Mouse (Mus musculus) heart, embryonic 13.5 days (tissue): Measurements from ENCODE around the gene Nudt9. TPM values are rescaled to one million over a fixed set of nuclear protein-coding genes. Genes with fewer than 3 reads are reported as not detected.

ENCODE experiments used
- ATAC-seq: fragments of 200-750 bp; cut with Nextera tagmentation; 2 replicates; pipeline ENCODE4 v1.8.0; 2017; ENCODE audit warnings: moderate TSS enrichment; ENCODE audit not compliant: insufficient number of reproducible peaks, low FRiP score, low TSS enrichment; ENCODE audit errors: extremely low read depth
- H3K27ac ChIP-seq: fragments of 300-500 bp; sonication (generic); replicated peaks from 2 replicates; pipeline ENCODE4 v1.5.1; 2015; ENCODE audit warnings: moderate library complexity, mild to moderate bottlenecking, inconsistent platforms
- H3K27me3 ChIP-seq: fragments of 300-500 bp; sonication (generic); replicated peaks from 2 replicates; pipeline ENCODE4 v1.6.1; 2015; ENCODE audit warnings: mild to moderate bottlenecking, inconsistent platforms
- H3K36me3 ChIP-seq: fragments of 300-500 bp; sonication (generic); 2 replicates; pipeline ENCODE4 v1.6.1; 2015; ENCODE audit warnings: mild to moderate bottlenecking, inconsistent platforms
- H3K4me1 ChIP-seq: fragments of 300-500 bp; sonication (generic); 2 replicates; pipeline ENCODE4 v1.6.1; 2015; ENCODE audit warnings: inconsistent platforms
- H3K4me2 ChIP-seq: fragments of 300-500 bp; sonication (generic); 2 replicates; pipeline ENCODE4 v1.6.1; 2015; ENCODE audit warnings: inconsistent platforms, mild to moderate bottlenecking, moderate library complexity
- H3K4me3 ChIP-seq: fragments of 300-500 bp; sonication (generic); 2 replicates; pipeline ENCODE4 v1.5.1; 2015; ENCODE audit warnings: moderate library complexity, mild to moderate bottlenecking, inconsistent platforms
- H3K9ac ChIP-seq: fragments of 300-500 bp; sonication (generic); 2 replicates; pipeline ENCODE4 v1.6.1; 2015; ENCODE audit warnings: inconsistent platforms, mild to moderate bottlenecking, moderate library complexity
- H3K9me3 ChIP-seq: fragments of 300-500 bp; sonication (generic); 2 replicates; pipeline ENCODE4 v1.6.1; 2016; ENCODE audit warnings: inconsistent platforms
- WGBS: fragments of 180-500 bp; shearing (Covaris S2); methylation state at CpG from one replicate; pipeline ENCODE4 v1.1.7; 2015; ENCODE audit warnings: mixed read lengths; 5-methylcytosine and 5-hydroxymethylcytosine counted together
- polyA plus RNA-seq: library from polyadenylated mRNA; unstranded; fragments of >200 nt; fragmentation: Nextera tagmentation; extraction: Ambion mirVana; gene quantifications from 2 replicates; pipeline ENCODE4 v1.2.1, GENCODE M21; 2015

Gene Nudt9
- polyA plus RNA-seq, 1 experiment from 2014 or later: 53.7 TPM

DNA sequence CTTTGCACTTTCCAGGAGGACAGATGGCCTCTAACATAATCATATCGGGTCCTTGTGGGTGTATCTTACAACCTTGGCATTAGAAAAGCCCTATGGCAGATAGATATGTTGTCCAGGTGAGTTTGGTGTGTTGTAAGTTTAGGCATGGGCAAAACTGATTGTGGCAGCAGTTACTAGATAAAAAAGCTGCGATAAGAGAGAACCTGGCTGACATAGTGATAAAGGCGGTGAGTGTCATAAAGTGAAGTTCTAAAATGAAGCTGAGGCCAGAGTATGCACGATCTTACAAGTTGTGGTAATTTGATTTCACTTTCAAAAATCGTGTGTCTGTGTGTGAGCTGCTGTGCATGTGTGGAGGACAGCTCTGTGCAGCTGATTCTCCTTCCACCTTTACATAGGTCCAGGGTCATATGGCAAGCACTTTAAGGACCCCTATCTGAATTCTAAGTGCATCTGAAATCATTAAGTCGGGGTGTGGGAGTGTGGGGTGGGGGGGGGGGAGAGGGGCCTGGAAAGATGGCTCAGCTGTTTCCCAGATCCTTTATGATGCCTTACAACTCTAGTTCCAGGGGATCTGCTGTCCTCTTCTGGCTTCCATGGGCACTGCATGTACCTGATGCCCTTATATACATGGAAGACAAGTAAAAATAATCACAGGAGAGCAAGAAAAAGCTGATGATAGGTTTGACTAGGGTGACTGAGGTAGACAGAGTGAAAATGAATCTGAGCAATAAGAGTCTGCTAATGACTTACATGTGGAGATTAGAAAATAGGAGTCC lies 6.8 kb upstream of the Nudt9 start:
- 56% methylated on average over 6 of the region's 6 CpGs for WGBS
- H3K36me3 ChIP-seq: no peaks in the 10 kb centered on the region
- no peak overlapping the region for H3K9ac ChIP-seq
- H3K4me2 ChIP-seq: no peak overlapping the region
- no peaks in the 10 kb centered on the region for H3K9me3 ChIP-seq
- H3K27ac ChIP-seq: no peak overlapping the region
- H3K27me3 ChIP-seq: no peaks in the 10 kb centered on the region
- H3K4me3 ChIP-seq: no peak overlapping the region
- ATAC-seq: no peak
- peaks cover 17% of the 10 kb centered on the region for H3K4me1 ChIP-seq

DNA sequence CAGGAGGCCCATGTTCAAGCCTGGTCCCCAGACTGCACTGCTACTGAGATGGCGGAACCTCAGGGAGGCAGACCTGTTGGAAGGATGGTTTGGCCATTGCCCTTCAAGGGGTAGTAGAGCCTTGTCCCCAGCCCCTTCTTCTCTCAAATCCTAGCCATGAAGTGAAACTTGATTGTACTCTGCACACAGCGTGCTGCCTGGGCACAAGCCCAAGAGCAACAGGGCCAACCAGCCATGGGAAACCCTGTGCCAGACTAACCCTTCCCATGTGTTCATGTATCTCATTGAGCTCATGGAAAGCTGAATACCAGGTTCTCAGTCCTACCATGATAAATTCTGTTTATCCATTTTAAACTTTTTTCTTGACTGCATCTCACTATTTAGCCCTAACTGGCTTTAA lies 3.2 kb upstream of the Nudt9 start:
- H3K27ac ChIP-seq: peak overlapping the region; percentile 66
- H3K4me2 ChIP-seq: no peak overlapping the region

DNA sequence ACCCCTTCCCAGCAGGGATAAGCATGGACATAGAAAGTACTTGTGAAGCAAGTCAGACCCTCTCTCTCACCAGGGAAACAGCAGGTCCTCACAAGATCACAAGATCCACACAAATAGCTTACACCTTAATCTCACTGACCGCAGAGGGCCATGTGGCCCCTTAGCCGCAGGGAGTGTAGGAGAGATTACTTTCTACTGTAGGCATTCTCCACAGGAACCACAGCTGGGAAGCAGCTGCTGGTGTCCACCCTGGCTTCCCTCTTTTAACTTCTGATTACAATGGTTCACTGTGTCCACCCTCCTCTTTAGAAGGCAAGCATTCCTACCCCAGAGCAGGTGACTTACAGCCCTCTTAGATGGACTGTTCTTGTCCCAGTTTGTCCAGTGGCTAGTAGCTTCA lies 2.4 kb upstream of the Nudt9 start:
- Histone ChIP-seq H3K4me1 (peaks cover 37% of the 10 kb centered on the region), H3K36me3 (no peaks in the 10 kb centered on the region), H3K27ac (peak overlapping the region; percentile 66), H3K4me2 (no peak overlapping the region), H3K9me3 (no peaks in the 10 kb centered on the region), H3K27me3 (no peaks in the 10 kb centered on the region), H3K9ac (no peak overlapping the region), H3K4me3 (no peak overlapping the region)
- no peak for ATAC-seq
- 10% methylated on average over 2 of the region's 2 CpGs for WGBS

More for the DNA sequence above, 3.2 kb upstream of the Nudt9 start:
- ATAC-seq: no peak
- H3K9me3 ChIP-seq: no peaks in the 10 kb centered on the region
- no peaks in the 10 kb centered on the region for H3K36me3 ChIP-seq
- peaks cover 31% of the 10 kb centered on the region for H3K4me1 ChIP-seq
- WGBS: 77% methylated on average over 2 of the region's 2 CpGs
- H3K4me3 ChIP-seq: no peak overlapping the region
- H3K9ac ChIP-seq: no peak overlapping the region
- H3K27me3 ChIP-seq: no peaks in the 10 kb centered on the region

DNA sequence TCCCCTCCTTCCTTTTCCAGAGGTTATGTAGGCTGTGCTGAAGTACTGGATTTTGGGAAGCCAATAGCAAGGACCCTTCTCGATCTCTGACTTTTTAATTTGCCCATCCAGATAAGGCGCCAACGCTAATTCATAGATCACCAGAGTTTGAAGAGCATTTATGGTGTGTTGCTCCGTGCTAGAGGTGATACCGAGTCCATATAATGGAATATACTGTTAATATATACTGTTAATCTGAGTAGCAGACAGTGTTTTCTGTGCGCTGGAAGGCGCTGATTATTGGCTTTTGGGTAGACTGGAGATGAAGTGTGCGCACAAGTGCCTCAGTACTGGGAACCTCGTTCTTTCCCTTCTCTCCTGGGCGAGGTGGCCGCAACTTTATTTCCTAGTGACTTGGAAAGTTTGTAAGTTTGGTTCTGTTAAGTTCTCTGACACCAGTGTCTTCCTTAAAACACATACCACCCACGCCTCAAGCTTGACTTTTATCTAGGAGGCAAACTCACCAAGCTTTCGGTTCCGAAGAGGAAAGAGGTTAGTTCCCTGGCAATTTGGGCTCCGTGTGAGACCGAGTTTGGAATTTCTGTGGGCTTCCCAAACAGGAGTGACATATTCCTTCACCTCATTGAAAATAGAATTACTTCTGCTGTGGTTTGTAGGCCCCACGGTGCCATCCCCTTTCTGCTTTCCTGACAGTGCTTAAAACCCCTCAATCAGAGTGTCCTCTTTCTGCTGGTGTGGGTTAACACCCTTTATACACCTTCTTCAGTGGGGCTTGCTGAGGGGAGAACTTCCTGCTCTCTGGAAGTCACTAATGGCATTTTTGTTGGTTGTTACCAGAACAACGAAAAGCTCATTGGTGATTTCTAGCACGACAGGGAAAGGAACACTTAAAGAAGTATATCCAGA lies 1.3 kb downstream of the Nudt9 start:
- peak overlapping the region; percentile 88 for H3K27ac ChIP-seq
- 3% methylated on average over 19 of the region's 19 CpGs for WGBS
- H3K27me3 ChIP-seq: no peaks in the 10 kb centered on the region
- peak overlapping the region; percentile 94 for H3K4me3 ChIP-seq
- H3K9me3 ChIP-seq: no peaks in the 10 kb centered on the region
- peak overlapping the region; percentile 96 for H3K9ac ChIP-seq
- peaks cover 25% of the 10 kb centered on the region for H3K36me3 ChIP-seq
- peaks cover 37% of the 10 kb centered on the region for H3K4me1 ChIP-seq
- peak overlapping the region; percentile 88 for H3K4me2 ChIP-seq
- no peak for ATAC-seq

DNA sequence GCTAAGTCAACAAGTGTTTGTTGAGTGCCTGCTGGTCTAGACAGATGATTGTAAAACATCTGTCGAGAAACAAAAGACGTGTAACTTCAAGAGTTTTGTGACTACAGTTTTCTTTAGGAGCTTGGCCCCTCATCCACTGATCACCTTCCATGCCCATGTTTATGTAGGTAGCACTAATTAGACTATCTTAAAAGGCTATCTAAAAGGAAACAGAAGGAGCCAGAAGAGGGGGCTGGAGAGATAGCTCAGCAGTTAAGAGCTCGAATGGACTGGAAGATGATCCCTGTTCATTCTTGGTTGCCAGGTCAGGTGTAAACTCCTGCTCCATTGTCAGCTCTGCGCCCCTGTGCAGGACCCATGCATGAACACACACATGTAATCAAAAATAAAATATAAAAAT lies 2.0 kb downstream of the Nudt9 start:
- H3K27ac ChIP-seq: no peak overlapping the region
- WGBS: 38% methylated on average over 4 of the region's 4 CpGs
- no peak for ATAC-seq
- peak overlapping the region; percentile 88 for H3K4me2 ChIP-seq
- peaks cover 32% of the 10 kb centered on the region for H3K36me3 ChIP-seq
- no peaks in the 10 kb centered on the region for H3K27me3 ChIP-seq
- H3K4me1 ChIP-seq: peaks cover 32% of the 10 kb centered on the region
- no peaks in the 10 kb centered on the region for H3K9me3 ChIP-seq
- peak overlapping the region; percentile 96 for H3K9ac ChIP-seq
- H3K4me3 ChIP-seq: peak overlapping the region; percentile 94

DNA sequence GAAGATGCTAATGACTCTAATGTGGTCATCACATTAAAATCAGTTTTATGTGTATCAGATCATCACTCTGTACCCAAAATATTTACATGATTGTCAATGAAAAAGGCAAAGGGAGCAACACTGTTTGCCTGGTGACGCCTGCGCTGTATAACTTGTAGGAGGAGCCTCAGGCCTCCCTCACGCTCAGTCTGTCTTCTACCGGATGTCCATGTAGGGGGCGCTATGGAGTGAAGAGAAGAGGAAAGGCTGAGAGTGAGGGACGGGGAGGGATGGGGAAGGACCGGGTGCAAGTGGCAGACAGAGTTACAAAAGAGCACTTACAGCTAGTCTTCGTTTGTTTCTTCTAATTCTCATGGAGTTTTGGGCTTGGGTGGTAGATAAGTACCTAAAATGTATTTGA lies 6.8 kb downstream of the Nudt9 start:
- WGBS: 64% methylated on average over 8 of the region's 8 CpGs
- H3K4me1 ChIP-seq: peaks cover 6% of the 10 kb centered on the region

DNA sequence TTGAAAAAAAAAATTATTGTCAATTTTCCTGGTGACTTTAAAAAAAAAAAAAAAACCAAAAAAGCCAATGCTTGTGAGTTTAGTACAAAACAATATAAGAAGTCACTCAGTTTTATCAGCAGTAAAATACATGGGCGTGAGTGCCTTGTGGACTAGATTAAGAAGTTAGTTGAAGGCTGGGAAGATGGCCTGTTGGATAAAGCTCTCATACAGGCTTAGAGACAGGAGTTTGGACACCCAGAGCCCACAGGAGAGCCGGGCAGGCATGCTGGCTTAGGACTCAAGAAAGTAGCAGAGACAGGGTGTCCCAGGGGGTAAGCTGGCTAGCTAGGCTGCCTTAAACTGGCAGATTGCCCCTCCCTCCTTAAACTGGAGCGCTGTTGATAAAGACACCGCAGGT lies 8.8 kb downstream of the Nudt9 start:
- no peaks in the 10 kb centered on the region for H3K27me3 ChIP-seq
- H3K4me3 ChIP-seq: no peak overlapping the region
- no peak for ATAC-seq
- no peaks in the 10 kb centered on the region for H3K9me3 ChIP-seq
- H3K4me1 ChIP-seq: no peaks in the 10 kb centered on the region
- H3K9ac ChIP-seq: no peak overlapping the region
- H3K4me2 ChIP-seq: no peak overlapping the region
- H3K27ac ChIP-seq: no peak overlapping the region
- peaks cover 81% of the 10 kb centered on the region for H3K36me3 ChIP-seq
- WGBS: 88% methylated on average over 4 of the region's 4 CpGs

More for the DNA sequence above, 6.8 kb downstream of the Nudt9 start:
- Histone ChIP-seq H3K4me3 (no peak overlapping the region), H3K27me3 (no peaks in the 10 kb centered on the region), H3K9me3 (no peaks in the 10 kb centered on the region), H3K36me3 (peaks cover 63% of the 10 kb centered on the region), H3K9ac (no peak overlapping the region), H3K4me2 (no peak overlapping the region), H3K27ac (no peak overlapping the region)
- no peak for ATAC-seq

DNA sequence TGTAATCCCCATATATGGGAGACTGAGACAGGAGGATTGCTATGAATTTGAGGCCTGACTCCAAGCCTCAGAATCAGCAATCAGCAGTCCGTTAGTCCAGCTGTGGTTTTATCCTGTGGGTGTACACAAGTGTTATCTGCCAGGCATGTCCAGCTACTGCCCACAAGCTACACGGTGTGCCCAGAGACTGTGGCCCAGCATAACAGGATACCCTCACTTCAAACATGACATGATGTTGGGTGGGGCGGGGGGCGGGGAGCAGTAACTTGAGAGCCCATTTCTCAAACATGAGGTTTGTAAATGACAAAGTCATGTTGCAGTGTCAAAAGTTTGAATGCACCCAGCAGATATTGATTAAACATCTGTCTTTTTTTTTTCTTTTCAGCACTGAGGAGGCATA lies 9.7 kb downstream of the Nudt9 start:
- Histone ChIP-seq H3K36me3 (peaks cover 82% of the 10 kb centered on the region), H3K27ac (no peak overlapping the region), H3K9me3 (no peaks in the 10 kb centered on the region), H3K4me2 (no peak overlapping the region), H3K9ac (no peak overlapping the region), H3K27me3 (no peaks in the 10 kb centered on the region), H3K4me3 (no peak overlapping the region), H3K4me1 (no peaks in the 10 kb centered on the region)
- ATAC-seq: no peak
- WGBS: 80% methylated on average over 4 of the region's 4 CpGs

DNA sequence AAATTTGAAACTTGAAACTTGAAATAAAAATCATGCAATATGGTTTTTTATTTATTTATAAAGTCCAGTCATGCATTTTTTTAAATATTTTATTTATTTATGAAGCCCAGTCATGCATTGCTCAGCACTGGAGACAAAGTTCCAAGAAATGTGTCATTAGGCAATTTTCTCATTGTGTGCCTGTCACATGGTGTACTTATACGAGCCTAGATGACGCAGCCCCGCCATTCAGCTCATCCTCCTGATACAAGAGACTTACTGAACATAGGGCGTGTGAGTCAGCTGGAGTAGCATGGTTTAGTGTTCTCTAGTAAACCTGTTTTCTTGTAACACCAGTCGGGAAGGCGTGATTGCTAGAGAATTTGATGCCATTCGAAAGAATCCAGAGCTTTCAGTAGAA lies 10.2 kb downstream of the Nudt9 start:
- H3K9me3 ChIP-seq: no peaks in the 10 kb centered on the region
- H3K36me3 ChIP-seq: peaks cover 82% of the 10 kb centered on the region
- no peak overlapping the region for H3K9ac ChIP-seq
- no peak overlapping the region for H3K4me2 ChIP-seq
- H3K27ac ChIP-seq: no peak overlapping the region
- H3K4me3 ChIP-seq: no peak overlapping the region
- WGBS: 84% methylated on average over 7 of the region's 7 CpGs
- H3K4me1 ChIP-seq: no peaks in the 10 kb centered on the region
- ATAC-seq: no peak
- no peaks in the 10 kb centered on the region for H3K27me3 ChIP-seq

DNA sequence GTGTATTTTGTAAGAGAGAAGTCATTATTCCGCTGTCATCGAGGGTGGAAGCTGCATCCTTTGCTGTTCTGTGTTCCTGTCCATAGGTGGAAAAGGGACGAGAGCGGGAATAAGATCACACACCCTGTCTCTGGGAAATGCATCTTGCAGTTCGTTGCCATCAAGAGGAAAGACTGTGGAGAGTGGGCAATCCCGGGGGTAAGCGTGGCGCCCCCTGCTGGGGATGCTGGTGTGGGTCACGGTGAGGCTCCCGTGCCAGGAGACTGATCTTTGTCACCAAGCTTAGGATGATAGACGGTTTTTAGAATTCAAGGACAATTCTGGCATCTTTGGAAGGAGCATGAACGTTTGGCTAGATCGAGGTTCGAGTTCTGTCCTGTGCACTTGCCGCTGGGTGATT lies 11.9 kb downstream of the Nudt9 start:
- no peaks in the 10 kb centered on the region for H3K4me1 ChIP-seq
- WGBS: 62% methylated on average over 15 of the region's 15 CpGs
- peaks cover 82% of the 10 kb centered on the region for H3K36me3 ChIP-seq
- H3K27me3 ChIP-seq: no peaks in the 10 kb centered on the region
- H3K9ac ChIP-seq: no peak overlapping the region
- H3K9me3 ChIP-seq: no peaks in the 10 kb centered on the region
- no peak overlapping the region for H3K4me3 ChIP-seq
- ATAC-seq: no peak
- H3K27ac ChIP-seq: no peak overlapping the region
- H3K4me2 ChIP-seq: no peak overlapping the region

DNA sequence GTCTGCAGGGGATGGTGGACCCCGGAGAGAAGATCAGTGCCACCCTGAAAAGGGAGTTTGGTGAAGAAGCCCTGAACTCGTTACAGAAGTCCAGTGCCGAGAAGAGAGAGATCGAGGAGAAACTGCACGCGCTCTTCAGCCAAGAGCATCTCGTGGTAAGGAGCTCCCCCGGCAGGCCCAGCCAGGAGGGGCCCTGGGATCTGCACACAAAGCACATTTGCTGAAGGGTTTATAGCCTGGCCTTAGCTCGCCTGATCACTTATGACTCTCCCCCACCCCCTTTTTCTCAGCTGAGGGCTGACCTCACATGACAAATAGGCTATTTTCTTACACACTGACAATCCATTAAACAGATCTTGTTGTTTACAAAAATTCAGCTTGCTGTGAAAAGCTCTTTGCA lies 13.5 kb downstream of the Nudt9 start:
- Histone ChIP-seq H3K4me3 (no peak overlapping the region), H3K4me1 (no peaks in the 10 kb centered on the region), H3K9me3 (no peaks in the 10 kb centered on the region), H3K36me3 (peaks cover 87% of the 10 kb centered on the region), H3K4me2 (no peak overlapping the region), H3K9ac (no peak overlapping the region), H3K27ac (no peak overlapping the region), H3K27me3 (no peaks in the 10 kb centered on the region)
- WGBS: 86% methylated on average over 9 of the region's 9 CpGs
- ATAC-seq: no peak
